Mouse (Mus musculus): Measurements from ENCODE around the gene Cdh16.
"Not testable (repeated sequence)": the region's sequence is repeated elsewhere in the genome, so short reads cannot be mapped to it uniquely, and the experiment has no call there.

The Cdh16 gene

DNA sequence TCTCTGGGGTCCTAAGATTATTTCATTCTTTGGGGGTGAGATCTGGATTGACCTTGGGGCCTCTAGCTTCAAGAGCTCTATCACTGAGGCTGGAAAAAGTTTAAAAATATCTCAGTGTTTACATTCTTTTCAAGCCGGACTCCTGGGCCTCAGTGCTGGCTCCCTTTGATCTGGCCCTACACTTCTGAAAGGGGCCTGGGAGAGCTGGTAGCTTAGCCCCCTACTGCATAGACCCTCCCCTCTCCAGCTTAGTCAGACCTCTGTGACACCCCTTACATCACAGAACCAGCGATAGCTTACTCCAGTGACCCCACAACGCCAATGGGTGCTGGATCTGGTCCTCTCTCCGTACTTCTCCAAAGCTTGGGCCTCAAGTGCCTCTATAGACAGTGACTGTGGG, 12.6 kb downstream of the Cdh16 start:
- DNase-seq, result no peak

DNA sequence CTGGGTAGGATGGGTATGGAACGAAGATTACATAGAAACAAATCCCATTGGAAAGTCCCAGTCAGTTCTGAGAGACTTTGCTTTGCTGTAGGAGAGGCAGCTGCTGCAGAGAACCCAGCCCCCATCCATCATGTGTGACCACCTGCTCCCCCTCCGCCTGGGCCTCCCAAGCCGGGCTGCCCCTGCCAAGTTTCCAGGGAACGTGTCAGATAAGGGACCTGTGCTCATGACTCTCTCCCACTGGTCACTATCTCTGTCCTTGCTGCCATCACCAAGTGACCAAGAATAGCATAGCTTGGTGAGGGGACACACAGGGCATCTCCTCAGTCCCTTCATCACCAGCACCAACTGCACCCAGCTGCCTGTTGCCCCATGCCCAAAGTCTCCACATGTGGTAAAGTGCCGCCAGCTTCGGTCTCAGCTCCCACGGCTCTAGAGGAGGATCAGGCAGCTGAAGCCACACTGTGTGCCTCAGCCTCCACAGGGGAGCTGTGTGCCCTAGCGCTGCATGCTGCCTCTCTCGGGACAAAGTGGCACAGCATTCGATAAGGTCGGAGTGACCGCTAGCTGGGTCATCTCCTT, 13.9 kb downstream of the Cdh16 start:
- DNase-seq, result peak; percentile 61 to 71

DNA sequence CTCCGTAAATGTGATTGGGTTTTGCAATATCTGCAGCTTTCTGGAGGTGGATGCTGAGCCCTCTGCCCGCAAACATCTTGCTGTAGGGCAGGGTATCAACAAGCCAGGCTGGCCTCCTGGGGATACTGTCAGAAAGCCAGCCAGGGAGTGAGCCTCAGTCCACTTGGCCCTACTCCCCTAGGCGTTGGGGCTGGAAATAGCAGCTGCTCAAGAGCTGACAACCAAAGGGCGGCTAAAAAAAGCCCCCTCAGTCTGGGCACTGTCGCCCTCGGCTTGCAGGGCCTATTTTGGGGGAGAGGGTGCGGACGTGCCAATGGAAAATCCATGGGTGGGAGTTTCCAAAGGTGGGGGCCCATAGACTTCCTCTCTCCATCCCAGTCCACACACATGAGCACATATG, 15.0 kb downstream of the Cdh16 start:
- peak; percentile 42 to 63 for DNase-seq

DNA sequence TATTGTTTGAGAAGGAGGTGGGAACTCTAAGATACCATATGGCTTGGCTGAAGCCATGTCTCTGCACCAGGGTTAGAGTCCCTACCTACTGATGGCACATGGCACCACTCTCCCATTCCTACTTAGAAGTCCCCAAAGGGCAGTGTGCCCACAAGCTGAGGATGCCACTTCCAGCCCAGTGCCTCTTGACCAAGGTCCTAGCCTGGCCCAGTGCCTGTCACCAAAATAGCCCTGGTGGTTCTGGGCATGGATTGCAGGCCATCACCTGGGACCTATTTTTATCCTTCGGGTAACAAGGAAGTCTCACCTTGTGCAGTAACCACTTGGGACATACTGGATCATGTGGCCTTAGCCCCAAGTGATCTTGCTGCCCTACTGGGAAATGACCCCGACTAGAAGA, 16.3 kb downstream of the Cdh16 start:
- DNase-seq, result peak; percentile 63 to 64

DNA sequence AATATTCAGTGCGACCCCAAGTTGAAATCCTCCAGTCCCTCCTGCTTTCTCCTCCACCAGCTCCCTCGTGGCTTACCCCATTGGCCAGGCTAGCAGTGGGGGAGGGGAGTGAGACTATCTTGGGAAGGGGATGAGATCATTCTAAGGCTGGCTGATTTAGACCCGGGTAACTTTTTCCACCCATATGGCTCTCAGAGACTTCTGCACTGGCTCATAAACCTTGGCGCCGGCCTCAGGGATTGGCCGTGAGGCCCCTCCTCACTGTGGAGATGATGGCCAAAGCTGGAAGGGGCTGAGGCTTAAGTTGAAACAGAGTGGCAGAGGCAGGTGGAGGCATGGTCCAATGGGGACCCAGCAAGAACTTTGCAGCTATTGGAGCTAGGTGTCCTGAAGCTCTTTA, 17.9 kb downstream of the Cdh16 start:
- peak; percentile 45 to 57 for DNase-seq

DNA sequence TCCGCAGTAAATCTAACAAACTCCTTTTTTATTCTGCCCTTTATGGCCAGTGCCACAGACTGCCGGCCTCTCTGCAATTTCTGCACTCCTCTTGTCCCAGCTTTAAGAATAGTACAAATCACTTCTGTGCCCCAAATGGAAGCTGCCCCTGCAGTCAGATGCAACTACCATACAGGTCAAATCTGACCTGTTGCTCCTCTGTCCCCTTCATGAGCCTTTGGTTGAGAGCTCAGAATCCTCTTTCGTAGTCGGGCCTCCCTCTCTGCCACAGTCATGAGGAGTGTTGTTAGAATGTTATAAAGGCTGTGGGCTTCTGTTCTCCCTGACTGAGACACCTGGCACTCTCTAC, 21.0 kb downstream of the Cdh16 start:
- DNase-seq, result no peak

DNA sequence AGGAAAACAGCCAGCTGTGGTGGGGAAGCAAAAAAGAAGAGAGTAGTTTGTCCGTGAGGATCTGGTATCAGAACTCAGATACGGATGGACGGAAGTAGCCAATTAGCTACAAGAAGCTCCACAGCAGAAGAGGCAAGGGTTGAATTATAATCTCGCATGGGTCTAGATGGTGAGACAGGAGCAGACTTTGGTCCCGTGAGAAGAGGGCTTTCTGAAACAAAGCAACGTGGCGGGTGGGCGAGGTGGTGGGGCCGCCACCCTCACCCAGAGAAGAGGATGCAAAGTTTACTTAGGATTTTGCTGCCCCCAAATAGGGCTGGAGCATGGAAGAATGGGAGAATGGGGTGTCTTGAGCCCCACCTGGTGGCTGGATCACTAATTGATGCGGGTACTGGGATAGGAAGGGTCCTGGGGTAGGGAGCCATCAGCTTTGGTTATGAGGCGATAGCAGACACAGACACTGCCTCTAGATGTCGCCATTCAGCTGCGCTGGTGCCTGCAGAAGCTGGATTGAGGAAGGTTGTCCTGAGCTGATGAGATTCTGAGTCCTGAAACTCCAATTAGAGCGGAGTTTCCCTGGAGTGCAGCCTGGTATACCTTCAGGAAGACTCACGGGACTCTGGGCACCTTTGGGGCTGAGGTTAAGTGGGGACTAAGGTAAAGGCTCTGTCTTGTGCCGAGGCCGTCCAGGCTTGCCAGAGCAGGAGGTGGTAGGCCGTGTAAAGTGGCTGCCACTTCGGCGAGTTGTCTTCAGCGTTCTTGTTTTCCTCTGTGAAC, 21.5 kb downstream of the Cdh16 start:
- peak; percentile 90 to 92 for DNase-seq

DNA sequence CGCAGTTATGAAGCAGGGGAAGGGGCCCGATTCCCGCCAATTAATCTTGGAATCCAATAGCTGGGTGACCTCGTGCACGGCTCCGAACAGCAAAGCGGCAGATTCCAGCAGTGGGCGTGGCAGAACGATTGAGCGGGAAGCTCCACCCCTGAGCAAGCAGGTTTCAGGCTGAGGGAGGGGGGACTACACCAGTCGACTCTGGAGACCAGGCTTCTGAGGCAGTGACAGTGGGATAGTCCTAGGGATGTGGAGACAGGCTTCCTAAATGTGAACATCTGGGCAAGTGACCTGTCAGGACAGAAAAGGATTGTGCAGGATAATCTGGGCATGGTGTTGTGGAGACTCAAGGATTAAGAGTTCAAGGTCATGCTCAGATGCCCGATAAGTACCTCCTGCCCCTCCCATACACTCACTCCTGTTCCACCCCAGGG, 22.2 kb downstream of the Cdh16 start:
- DNase-seq, result no peak

DNA sequence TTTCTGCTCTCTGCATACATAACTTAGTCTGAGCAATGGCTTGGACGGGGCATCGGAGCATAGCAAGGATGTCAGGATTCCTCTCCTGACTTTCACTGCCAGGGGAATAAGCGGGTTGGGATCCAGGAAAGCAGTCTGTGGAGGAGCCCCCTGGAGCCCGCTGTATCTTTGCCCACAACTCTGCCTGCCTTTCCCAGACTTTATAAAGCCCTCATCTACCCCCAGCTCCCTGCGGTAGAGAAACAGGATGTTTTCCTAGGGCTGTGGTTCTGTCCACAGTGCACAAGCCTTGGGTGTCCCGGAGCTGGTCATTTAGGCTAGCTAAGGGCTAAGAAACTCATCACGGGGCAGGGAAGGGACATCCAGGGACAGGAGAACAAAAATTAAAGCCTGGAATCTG, 22.8 kb downstream of the Cdh16 start:
- DNase-seq, result no peak

DNA sequence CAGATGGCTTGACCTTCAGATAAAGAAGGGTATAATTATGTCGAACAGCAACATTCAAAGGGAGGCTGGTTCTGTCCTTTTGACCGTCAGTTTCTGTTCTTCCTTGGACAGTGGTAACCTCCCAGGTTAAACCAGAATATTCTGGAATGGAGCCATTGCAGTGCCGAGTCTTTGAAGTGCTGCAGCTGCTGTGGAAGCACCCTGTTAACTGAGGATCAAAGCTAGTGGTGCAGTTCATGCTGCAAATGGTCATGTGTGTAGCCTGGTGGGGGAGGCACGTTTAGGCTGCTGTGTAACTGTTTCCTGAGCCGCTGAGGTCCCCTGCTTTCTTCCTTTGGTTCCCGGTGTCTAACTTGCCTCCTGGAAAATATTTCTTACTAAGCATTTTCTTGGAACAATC, 25.7 kb downstream of the Cdh16 start:
- no peak for DNase-seq

DNA sequence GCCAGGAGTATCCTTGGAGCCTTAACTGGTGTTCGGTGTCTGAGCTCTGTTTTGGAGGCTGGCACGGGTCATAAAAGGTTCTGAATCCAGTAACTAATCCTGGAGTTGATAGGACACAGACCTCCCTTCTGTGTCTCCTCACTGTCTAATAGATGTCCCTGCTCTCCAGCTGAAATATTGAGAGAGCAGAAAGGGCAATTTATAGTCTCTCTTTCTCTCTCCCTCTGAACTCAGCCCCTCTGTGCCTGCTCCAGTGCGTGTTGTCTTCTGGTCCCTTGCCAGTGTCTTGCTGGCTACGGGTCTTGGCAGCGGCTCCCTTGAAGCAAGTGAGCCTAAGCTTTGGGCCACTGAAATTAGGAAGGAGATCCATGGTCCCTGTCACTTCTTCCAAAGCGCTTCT, 26.5 kb downstream of the Cdh16 start:
- DNase-seq, result peak; percentile 44 to 66

DNA sequence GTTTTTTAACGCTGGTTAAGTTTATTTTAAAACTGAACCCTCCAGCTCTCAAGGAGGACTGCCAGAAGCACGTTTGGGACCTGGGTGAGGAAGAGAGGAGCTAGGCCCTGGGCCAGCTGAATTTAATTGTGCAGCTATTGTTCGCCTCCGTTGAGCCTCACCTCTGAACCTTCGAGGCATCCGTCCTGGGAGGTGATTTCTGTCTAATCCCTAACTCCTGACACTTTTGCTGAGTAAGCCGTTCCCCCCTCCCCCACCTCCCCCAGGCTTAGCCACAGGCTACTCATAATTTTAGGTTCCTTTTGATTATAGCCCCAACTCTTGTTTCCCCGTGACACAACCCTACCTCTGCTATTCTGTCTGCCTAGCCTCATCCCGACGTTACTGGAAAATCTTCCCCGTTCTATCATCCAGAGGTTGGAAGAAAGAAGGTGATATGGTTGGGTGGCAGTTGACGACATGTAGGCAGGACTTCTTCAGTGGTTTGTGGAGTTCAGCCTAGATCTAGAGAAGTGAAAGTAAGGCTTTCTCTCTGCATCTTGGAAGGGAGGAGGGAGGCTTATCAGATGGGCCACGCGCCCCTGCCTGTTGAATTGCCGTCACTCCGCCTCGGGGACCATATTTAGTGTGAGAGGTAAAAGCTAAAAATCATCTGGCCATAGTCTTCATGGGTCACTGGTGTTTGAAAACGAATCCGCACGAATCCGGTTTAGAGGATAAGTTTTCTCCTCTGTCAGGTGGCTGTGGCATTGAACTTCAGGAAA, 28.2 kb downstream of the Cdh16 start:
- DNase-seq, result no peak

DNA sequence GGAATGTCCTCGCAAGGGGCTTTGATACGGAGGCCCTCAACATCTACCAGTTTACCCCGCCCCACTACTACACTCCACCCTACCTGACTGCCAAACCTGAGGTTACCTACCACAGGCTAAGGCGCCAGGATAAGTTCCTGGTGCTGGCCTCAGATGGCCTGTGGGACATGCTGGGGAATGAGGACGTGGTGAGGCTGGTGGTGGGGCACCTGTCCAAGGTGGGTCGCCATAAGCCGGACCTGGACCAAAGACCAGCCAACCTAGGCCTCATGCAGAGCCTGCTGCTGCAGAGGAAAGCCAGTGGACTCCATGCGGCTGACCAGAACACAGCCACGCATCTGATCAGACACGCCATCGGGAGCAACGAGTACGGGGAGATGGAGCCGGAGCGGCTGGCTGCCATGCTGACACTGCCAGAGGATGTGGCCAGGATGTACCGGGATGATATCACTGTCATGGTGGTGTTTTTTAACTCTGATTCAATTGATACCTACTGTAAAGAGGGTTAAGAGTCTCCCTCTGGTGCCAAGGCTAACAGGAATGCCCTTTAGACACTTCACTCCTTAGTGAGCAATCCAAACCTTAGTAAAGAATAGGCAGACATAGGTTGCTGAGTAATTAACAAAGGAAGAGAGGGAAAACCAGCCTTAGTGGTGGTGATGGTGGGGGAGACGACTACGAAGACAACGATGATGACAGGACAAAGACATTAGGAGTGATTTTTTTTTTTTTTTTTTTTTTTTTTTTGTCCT, 29.4 kb downstream of the Cdh16 start:
- DNase-seq, result no peak

DNA sequence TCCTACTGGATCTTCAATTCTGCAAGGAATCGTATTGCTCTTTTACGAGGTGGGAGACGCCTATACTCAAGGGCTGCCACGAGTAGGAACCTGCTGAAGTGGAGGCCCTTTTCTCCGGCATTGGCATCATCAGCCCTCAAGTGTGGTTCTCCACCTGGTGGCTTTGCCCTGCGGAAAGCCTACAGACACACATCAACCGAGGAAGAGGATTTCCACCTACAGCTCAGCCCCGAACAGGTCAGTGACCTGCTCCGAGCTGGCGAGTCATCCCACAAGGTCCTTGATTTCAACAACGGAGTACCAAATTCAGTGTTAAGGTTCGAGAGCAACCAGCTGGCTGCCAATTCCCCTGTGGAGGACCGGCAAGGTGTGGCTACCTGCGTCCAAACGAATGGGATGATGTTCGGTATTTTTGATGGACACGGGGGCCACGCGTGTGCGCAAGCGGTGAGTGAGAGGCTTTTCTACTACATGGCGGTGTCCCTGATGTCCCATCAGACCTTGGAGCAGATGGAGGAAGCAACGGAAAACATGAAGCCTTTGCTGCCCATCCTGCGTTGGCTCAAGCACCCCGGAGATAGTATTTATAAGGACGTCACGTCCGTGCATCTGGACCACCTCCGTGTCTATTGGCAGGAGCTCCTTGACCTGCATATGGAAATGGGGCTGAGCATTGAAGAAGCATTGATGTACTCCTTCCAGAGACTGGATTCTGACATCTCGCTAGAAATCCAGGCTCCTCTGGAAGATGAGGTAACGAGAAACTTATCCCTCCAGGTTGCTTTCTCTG, 30.5 kb downstream of the Cdh16 start:
- DNase-seq, result no peak

DNA sequence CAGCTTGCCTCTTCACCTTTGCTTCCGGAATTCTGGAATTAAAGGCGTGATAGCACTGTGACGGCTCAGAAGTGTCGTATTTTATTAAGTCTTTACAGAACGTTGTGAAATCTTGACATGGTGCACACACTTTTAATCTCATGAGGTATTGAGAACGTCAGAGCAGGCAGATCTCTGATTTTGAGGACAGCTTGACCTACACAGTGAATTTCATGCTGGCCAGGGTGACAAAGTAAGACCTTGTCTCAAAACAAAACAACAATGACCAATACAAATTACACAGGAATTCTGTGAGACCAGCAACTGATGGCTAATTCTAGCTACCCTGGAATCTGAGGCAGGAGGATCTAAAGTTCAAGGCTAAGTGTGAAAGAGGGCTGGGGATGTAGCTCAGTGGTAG, 31.6 kb downstream of the Cdh16 start:
- DNase-seq, result no peak

DNA sequence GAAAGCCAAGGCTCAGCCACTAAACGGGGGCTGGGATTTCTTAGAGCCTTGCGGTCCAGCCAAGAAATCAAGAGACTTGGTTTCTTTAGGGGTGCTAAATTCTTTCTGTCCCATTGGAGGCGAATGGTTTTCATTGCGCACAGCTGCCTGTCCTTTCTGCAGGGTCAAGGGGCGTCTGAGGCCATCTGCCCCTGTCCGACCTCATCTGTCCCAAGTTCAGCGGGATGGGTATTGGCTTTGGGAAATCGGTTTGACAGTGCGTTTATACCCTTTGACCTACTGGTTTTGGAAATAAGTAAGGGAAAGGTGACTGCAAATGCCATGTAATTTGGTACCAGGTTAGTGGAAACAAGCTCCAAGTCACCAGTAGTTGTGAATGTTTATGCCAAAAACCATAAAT, 32.3 kb downstream of the Cdh16 start:
- no peak for DNase-seq

DNA sequence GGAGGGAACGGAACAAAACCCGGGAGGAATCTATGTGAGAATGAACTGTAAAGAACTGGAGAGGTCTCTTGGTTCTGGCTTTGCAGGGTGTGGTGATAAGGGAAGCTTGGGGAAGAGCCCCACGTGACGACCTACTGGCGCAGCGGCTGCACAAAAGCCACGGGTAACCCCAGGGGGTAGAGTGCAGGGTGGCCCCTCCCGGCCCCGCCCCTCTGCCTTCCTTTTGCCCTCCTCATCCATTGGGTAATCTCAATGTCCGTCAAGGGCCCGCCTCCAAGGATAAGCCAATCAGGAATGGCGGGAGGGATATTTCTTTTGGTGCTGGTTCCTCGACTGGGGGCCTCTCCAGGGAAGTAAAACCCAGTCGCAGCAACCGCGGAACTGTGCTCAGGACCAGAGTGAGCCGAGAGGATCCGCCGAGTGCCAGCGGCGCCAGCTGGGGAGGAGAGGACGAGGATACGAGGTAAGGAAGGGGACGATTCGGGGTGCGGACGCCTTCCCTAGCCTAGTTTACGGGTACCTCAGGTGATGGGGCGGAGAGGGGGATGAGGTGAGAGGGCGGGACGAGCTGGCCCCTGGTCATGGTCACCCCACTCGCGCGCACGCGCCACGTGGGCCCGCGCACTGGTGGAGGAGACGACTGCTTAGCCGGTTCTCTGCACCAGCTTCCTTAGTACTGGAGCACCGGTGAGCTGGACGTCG, 32.9 kb downstream of the Cdh16 start, which contains the start of gene Pdp2:
Pdp2 (plus strand) TSS at position 319 of the 702 bp plus-strand sequence.
- peak; percentile 97 for DNase-seq

DNA sequence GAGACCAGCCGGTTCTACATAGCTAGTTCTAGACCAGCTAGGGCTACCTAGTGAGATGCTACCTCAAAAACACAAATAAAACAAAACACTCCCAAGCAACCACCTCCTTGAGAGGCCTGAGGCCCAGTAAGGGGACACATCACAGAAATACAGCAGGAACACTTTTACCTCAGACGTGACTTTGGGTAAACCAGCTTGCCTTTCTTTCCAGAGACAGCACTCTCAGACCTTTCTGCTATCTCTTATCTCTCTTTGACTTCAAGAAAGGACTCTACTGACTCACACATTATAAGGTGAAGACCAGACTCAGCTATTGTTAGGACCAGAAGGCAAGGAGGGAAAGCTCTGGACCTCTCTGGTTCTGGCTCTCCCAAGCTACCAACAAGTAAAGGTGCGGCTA, 33.9 kb downstream of the Cdh16 start:
- DNase-seq, result no peak

DNA sequence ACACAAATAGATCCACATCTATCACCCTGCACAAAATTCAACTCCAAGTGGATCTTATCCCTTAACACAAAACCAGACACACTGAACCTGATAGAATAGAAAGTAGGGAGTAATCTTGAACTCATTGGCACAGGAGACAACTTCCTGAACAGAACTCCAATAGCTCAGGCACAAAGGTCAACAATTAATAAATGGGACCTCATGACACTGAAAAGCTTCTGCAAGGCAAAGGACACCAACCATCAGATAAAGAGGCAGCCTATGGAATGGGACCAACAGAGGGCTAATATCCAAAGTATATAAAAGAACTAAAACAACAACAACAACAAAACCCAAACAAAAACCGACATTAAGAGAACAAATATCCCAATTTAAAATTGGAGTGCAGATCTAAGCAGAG, 39.7 kb downstream of the Cdh16 start:
- DNase-seq, result no peak

DNA sequence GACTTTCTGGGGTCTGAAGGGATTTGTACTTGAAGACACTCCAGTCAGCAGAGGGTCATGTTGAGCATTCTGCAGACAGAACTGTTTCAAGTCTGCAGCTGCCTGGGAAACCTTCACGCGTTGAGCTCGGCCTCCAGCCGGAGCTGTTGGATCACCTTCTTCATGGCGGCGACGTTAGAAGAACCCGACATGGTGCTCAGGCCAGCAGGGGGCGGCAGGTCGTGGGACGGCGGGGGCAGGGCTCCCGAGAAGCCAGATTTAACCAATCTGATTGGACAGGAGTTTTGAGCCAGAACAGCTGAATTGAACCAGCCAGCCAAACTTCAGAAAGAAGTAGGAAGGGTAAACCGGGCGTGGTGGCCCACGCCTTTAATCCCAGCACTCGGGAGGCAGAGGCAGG, 46.6 kb downstream of the Cdh16 start:
- DNase-seq, result not testable (repeated sequence)

DNA sequence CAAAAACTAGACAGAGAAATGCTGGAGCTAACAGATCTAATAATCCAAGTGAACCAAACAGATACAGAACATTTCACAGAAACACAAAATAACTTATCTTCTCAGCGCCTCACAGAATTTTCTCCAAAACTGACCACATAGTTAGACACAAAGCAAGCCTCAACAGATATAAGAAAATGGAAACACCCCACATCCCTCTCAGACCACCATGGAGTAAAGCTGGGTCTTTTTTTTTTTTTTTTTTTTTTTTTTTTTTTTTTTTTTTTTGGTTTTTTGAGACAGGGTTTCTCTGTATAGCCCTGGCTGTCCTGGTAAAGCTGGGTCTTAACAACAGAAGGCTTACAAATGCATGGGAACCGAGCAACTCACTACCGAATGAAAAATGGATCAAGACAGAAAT, 47.4 kb downstream of the Cdh16 start:
- DNase-seq, result no peak
